Mouse (Mus musculus) liver, postnatal 0 days (tissue): ENCODE results near the gene Pde4a. TPM values are rescaled to one million over a fixed set of nuclear protein-coding genes. Genes with fewer than 3 reads are reported as not detected.

Experiments used
- ATAC-seq: fragments of 200-750 bp; cut with Nextera tagmentation; 2 replicates; pipeline ENCODE4 v1.8.0; 2017; ENCODE audit warnings: mild to moderate bottlenecking, moderate library complexity
- DNase-seq: peaks from one replicate; pipeline ENCODE4 v3.0.0-alpha.2; 2016
- H3K27ac ChIP-seq: fragments of 300-500 bp; sonication (generic); 2 replicates; pipeline ENCODE4 v1.5.1; 2014; ENCODE audit warnings: antibody characterized with exemption, moderate library complexity, mild to moderate bottlenecking, low read depth
- H3K27me3 ChIP-seq: fragments of 300-500 bp; sonication (generic); 2 replicates; pipeline ENCODE4 v1.6.1; 2014; ENCODE audit warnings: low read length, control low read depth, mixed read lengths; ENCODE audit not compliant: insufficient read depth
- H3K36me3 ChIP-seq: fragments of 300-500 bp; sonication (generic); replicated peaks from 2 replicates; pipeline ENCODE4 v1.6.1; 2014; ENCODE audit warnings: mild to moderate bottlenecking, control low read depth, low read length, moderate library complexity, mixed read lengths; ENCODE audit not compliant: insufficient read depth
- H3K4me1 ChIP-seq: fragments of 300-500 bp; sonication (generic); 2 replicates; pipeline ENCODE4 v1.6.1; 2014; ENCODE audit warnings: antibody characterized with exemption, mild to moderate bottlenecking, control low read depth; ENCODE audit not compliant: insufficient read depth
- H3K4me2 ChIP-seq: fragments of 300-500 bp; sonication (generic); 2 replicates; pipeline ENCODE4 v1.6.1; 2014; ENCODE audit warnings: low read depth, mild to moderate bottlenecking, low read length, moderate library complexity, mixed read lengths
- H3K4me3 ChIP-seq: fragments of 300-500 bp; sonication (generic); 2 replicates; pipeline ENCODE4 v1.5.1; 2014; ENCODE audit warnings: low read depth, low read length
- H3K9ac ChIP-seq: fragments of 300-500 bp; sonication (generic); replicated peaks from 2 replicates; pipeline ENCODE4 v1.6.1; 2014; ENCODE audit warnings: mild to moderate bottlenecking, moderate library complexity
- H3K9me3 ChIP-seq: fragments of 300-500 bp; sonication (generic); 2 replicates; pipeline ENCODE4 v1.6.1; 2016; ENCODE audit warnings: mild to moderate bottlenecking, control low read depth, low read length, mixed read lengths
- CTCF ChIP-seq: sonication (generic); IDR thresholded peaks from 2 replicates; pipeline ENCODE4 v1.5.1; 2016; ENCODE audit warnings: antibody characterized with exemption, low read depth
- EP300 ChIP-seq: IDR thresholded peaks from 2 replicates; pipeline ENCODE4 v1.6.1; 2016; ENCODE audit warnings: antibody characterized with exemption, low read depth, mild to moderate bottlenecking
- WGBS: fragments of 180-500 bp; shearing (Covaris S2); extraction: QIAGEN DNeasy Blood & Tissue Kit; methylation state at CpG from one replicate; pipeline ENCODE4 v1.1.7; 2014; ENCODE audit not compliant: insufficient replicate concordance; 5-methylcytosine and 5-hydroxymethylcytosine counted together
- polyA plus RNA-seq: library from polyadenylated mRNA; unstranded; fragments of >200 nt; fragmentation: Nextera tagmentation; extraction: Ambion mirVana; gene quantifications from 2 replicates; pipeline ENCODE4 v1.2.1, GENCODE M21; 2015

The Pde4a gene
- polyA plus RNA-seq, 1 experiment from 2014 or later = 1.5 TPM

- H3K36me3 ChIP-seq = no peaks in the 10 kb centered on the region
- no peak overlapping the region for H3K27ac ChIP-seq
- TF ChIP-seq EP300 (no peak), CTCF (no peak)
- 14% methylated on average over 42 of the region's 42 CpGs for WGBS
- peaks cover 30% of the 10 kb centered on the region for H3K4me1 ChIP-seq
- no peaks in the 10 kb centered on the region for H3K9me3 ChIP-seq
- no peak for DNase-seq
- no peak overlapping the region for H3K9ac ChIP-seq
- H3K4me3 ChIP-seq = peak overlapping the region; percentile 53
- no peak for ATAC-seq
- peak overlapping the region; percentile 76 for H3K4me2 ChIP-seq
- peaks cover 56% of the 10 kb centered on the region for H3K27me3 ChIP-seq
These were observed 78.4 kb downstream of the Pde4a start for GRCm38 (mm10) chr9:21243826-21244427.

- ATAC-seq = no peak
- H3K27ac ChIP-seq = no peak overlapping the region
- TF ChIP-seq CTCF (no peak), EP300 (no peak)
- H3K36me3 ChIP-seq = no peaks in the 10 kb centered on the region
- peaks cover 63% of the 10 kb centered on the region for H3K27me3 ChIP-seq
- peak overlapping the region; percentile 53 for H3K4me3 ChIP-seq
- WGBS = 1% methylated on average over 71 of the region's 72 CpGs
- H3K9ac ChIP-seq = no peak overlapping the region; the same call in 1 of the 2 replicates
- H3K4me1 ChIP-seq = peaks cover 28% of the 10 kb centered on the region
- peak overlapping the region; percentile 76 for H3K4me2 ChIP-seq
- H3K9me3 ChIP-seq = no peaks in the 10 kb centered on the region
- no peak for DNase-seq
These were observed 79.1 kb downstream of the Pde4a start for GRCm38 (mm10) chr9:21244428-21245112.

GRCm38 (mm10) chr9:21245113-21245487, 79.6 kb downstream of the Pde4a start:
- Histone ChIP-seq H3K9ac (no peak overlapping the region), H3K27me3 (peaks cover 68% of the 10 kb centered on the region), H3K9me3 (no peaks in the 10 kb centered on the region), H3K27ac (no peak overlapping the region), H3K36me3 (no peaks in the 10 kb centered on the region), H3K4me2 (peak overlapping the region; percentile 76), H3K4me1 (peaks cover 26% of the 10 kb centered on the region), H3K4me3 (peak overlapping the region; percentile 53)
- 5% methylated on average over 16 of the region's 16 CpGs for WGBS
- DNase-seq = no peak
- ATAC-seq = no peak
- TF ChIP-seq CTCF = no peak
- TF ChIP-seq EP300 = no peak

- ATAC-seq = no peak
- Histone ChIP-seq H3K4me1 (peaks cover 26% of the 10 kb centered on the region), H3K9ac (no peak overlapping the region), H3K4me3 (no peak overlapping the region), H3K27me3 (peaks cover 76% of the 10 kb centered on the region), H3K9me3 (no peaks in the 10 kb centered on the region), H3K4me2 (peak overlapping the region; percentile 5; the same call in 1 of the 2 replicates), H3K27ac (no peak overlapping the region), H3K36me3 (no peaks in the 10 kb centered on the region)
- TF ChIP-seq CTCF (no peak), EP300 (no peak)
- DNase-seq = no peak
- 77% methylated on average over 1 of the region's 1 CpGs for WGBS
These were observed 80.8 kb downstream of the Pde4a start for GRCm38 (mm10) chr9:21246342-21246741.

GRCm38 (mm10) chr9:21248326-21248725, 82.8 kb downstream of the Pde4a start, which contains the start of gene S1pr5:
Gene S1pr5, minus strand, starts transcription at chr9:21248443.
- ATAC-seq = 0 out of 2 replicates have a peak, but pooled peaks have one; percentile 24

More at GRCm38 (mm10) chr9:21248326-21248725, 82.8 kb downstream of the Pde4a start, which contains the start of gene S1pr5:
- Histone ChIP-seq H3K27me3 (peaks cover 71% of the 10 kb centered on the region), H3K4me3 (peak within 1 kb of the TSS; percentile 28), H3K36me3 (no peaks in the 10 kb centered on the region), H3K4me1 (peaks cover 26% of the 10 kb centered on the region), H3K27ac (no peak within 1 kb of the TSS), H3K9me3 (no peaks in the 10 kb centered on the region), H3K9ac (peak within 1 kb of the TSS; percentile 38; the same call in 1 of the 2 replicates), H3K4me2 (peak within 1 kb of the TSS; percentile 62)
- no peak for TF ChIP-seq EP300
- TF ChIP-seq CTCF = no peak
- WGBS = 2% methylated on average over 30 of the region's 30 CpGs
- DNase-seq = peak; percentile 65
